Mouse (Mus musculus) liver, adult 2 months (tissue): Measurements from ENCODE around the gene Krt222.

Experiments
- CTCF ChIP-seq: fragments of 200-500 bp; IDR thresholded peaks from 2 replicates; pipeline ENCODE4 v1.5.1; 2011; ENCODE audit warnings: low read depth, low read length, control low read depth
- POLR2A ChIP-seq: fragments of 200-500 bp; IDR thresholded peaks from 2 replicates; pipeline ENCODE4 v1.6.1; 2011; ENCODE audit warnings: low read length, control low read depth; ENCODE audit not compliant: insufficient read depth; ENCODE audit errors: extremely low read depth

GRCm38 (mm10) chr11:99231049-99231816 is 12.7 kb downstream of the Krt222 start:
- TF ChIP-seq CTCF = no peak
- TF ChIP-seq POLR2A = no peak
